Mouse (Mus musculus): ENCODE results near the gene Prkar1a. TPM values are rescaled to one million over a fixed set of nuclear protein-coding genes. Genes with fewer than 3 reads are reported as not detected.
A peak's percentile ranks its signal among the peaks of the same experiment; 100 is the strongest.
"Not testable (repeated sequence)": the region's sequence is repeated elsewhere in the genome, so short reads cannot be mapped to it uniquely, and the experiment has no call there.

Prkar1a gene
- polyA plus RNA-seq, 1 experiment from 2014 or later, result 328 TPM

DNA sequence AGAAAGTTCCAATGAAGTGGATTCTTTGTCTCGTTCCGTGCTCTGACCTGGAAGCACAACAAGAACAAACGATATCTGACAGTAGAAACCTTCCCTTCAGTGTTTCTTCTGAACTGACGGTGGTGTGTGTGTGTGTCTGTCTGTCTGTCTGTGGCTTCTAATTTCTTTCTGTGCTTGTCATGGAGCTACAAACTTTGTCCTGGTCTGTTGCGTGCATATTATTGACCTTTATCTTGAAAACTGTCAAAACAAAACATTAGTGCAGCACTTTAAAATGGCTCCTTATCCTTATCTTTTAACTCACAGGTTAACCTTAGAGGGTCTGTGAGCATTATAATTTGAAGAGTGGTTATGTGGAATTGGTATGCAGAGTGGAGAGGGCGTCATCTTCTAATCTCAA lies 3.3 kb downstream of the Prkar1a start:
- Histone ChIP-seq H3K36me3 (ENCODE audit: control insufficient read depth, insufficient read depth, low read length) (peaks cover 41% of the 10 kb centered on the region), H3K27me3 (replicated peaks; ENCODE audit: control insufficient read depth, insufficient read depth, low read length) (no peaks in the 10 kb centered on the region), H3K9ac (ENCODE audit: low read length) (peak overlapping the region; percentile 89), H3K4me2 (ENCODE audit: low read length) (peak overlapping the region; percentile 79), H3K9me3 (ENCODE audit: control insufficient read depth, low read length) (no peaks in the 10 kb centered on the region), H3K4me1 (replicated peaks; ENCODE audit: control insufficient read depth, insufficient read depth, low read length) (peaks cover 22% of the 10 kb centered on the region), H3K27ac (ENCODE audit: low read depth) (no peak overlapping the region), H3K4me3 (ENCODE audit: low read depth, low read length) (peak overlapping the region; percentile 64)
- 34% methylated on average over 6 of the region's 6 CpGs for WGBS
- DNase-seq (ENCODE audit: low spot score), result no peak
- ATAC-seq (replicated peaks; ENCODE audit: low FRiP score, low TSS enrichment, low read depth), result no peak

DNA sequence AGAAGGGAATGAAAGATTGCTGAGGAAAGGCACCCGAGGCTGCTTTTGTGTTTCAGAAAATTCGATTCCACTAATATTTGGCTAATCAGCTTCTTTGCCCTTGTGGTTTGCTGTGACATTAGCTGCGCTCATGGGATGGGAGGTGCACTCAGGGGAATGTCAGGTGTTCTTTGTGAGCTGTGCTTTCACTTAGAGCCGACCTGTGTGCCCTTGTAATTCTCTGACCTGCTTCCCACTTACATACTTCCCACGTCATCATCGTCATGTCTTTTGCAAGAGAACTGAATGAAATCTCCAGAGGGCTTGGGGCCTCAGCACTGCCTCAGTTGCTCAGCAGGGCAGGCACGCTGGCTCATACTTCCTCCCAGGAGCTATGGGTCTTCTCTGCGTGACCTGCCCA lies 4.0 kb downstream of the Prkar1a start:
- ATAC-seq (replicated peaks; ENCODE audit: low FRiP score, low TSS enrichment, low read depth) (no peak), DNase-seq (ENCODE audit: low spot score) (no peak)
- Histone ChIP-seq H3K4me3 (ENCODE audit: low read depth, low read length) (peak overlapping the region; percentile 64; the same call in 1 of the 2 replicates), H3K9ac (ENCODE audit: low read length) (0 out of 2 replicates have a peak overlapping the region, but pooled peaks have one; percentile 13), H3K9me3 (ENCODE audit: control insufficient read depth, low read length) (no peaks in the 10 kb centered on the region), H3K4me1 (replicated peaks; ENCODE audit: control insufficient read depth, insufficient read depth, low read length) (peaks cover 22% of the 10 kb centered on the region), H3K4me2 (ENCODE audit: low read length) (peak overlapping the region; percentile 79), H3K27me3 (replicated peaks; ENCODE audit: control insufficient read depth, insufficient read depth, low read length) (no peaks in the 10 kb centered on the region), H3K36me3 (ENCODE audit: control insufficient read depth, insufficient read depth, low read length) (peaks cover 42% of the 10 kb centered on the region), H3K27ac (ENCODE audit: low read depth) (0 out of 2 replicates have a peak overlapping the region, but pooled peaks have one; percentile 6)
- WGBS, result 46% methylated on average over 8 of the region's 8 CpGs

DNA sequence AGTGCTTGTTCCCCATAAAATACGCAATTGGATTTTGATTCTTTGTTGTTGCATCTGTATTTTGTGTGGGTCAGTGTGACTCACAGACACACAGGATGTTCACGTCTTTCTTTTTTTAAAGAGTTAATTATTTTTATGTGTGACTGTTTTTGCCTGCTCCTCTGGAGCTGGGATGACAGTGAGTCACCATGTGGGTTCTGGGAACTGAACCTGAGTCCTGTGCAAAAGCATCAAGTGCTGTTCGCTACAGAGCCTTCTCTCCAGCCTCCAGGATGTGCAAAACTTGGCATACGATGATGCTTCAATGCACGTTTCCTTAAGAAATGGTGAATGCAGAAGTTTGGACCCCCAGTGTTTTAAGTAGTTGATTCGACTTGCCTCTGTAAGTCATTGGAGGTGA lies 5.4 kb downstream of the Prkar1a start:
- 89% methylated on average over 6 of the region's 6 CpGs for WGBS

DNA sequence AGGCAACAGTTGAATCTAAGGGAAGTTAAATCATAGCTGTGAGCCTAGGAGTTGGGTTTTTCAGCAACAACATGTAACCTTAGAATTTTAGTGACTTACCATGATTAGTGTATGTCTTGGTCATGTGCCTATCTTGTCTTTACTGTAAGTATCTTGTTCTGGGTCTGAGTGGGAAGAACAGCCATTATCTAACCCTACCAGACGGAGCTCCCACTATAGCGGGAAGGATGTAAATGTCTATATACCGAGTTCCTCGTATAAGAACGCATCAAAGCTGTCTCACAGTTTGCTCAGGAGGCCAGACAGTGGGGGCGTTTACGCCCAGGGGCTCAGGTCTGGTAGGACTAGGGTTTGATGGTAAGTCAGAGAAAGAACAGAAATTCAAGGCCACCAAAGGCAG lies 7.0 kb downstream of the Prkar1a start:
- H3K9me3 ChIP-seq (ENCODE audit: control insufficient read depth, low read length), result no peaks in the 10 kb centered on the region
- H3K9ac ChIP-seq (ENCODE audit: low read length), result no peak overlapping the region
- no peak overlapping the region for H3K4me2 ChIP-seq (ENCODE audit: low read length)
- no peak overlapping the region for H3K4me3 ChIP-seq (ENCODE audit: low read depth, low read length)
- peaks cover 69% of the 10 kb centered on the region for H3K36me3 ChIP-seq (ENCODE audit: control insufficient read depth, insufficient read depth, low read length)
- DNase-seq (ENCODE audit: low spot score), result no peak
- H3K27me3 ChIP-seq (replicated peaks; ENCODE audit: control insufficient read depth, insufficient read depth, low read length), result no peaks in the 10 kb centered on the region
- 90% methylated on average over 7 of the region's 7 CpGs for WGBS
- H3K4me1 ChIP-seq (replicated peaks; ENCODE audit: control insufficient read depth, insufficient read depth, low read length), result peaks cover 18% of the 10 kb centered on the region
- H3K27ac ChIP-seq (ENCODE audit: low read depth), result no peak overlapping the region
- ATAC-seq (replicated peaks; ENCODE audit: low FRiP score, low TSS enrichment, low read depth), result no peak

More for the DNA sequence above, 5.4 kb downstream of the Prkar1a start:
- H3K9ac ChIP-seq (ENCODE audit: low read length), result no peak overlapping the region
- H3K4me3 ChIP-seq (ENCODE audit: low read depth, low read length), result no peak overlapping the region
- H3K36me3 ChIP-seq (ENCODE audit: control insufficient read depth, insufficient read depth, low read length), result peaks cover 53% of the 10 kb centered on the region
- no peak overlapping the region for H3K4me2 ChIP-seq (ENCODE audit: low read length)
- no peak for ATAC-seq (replicated peaks; ENCODE audit: low FRiP score, low TSS enrichment, low read depth)
- DNase-seq (ENCODE audit: low spot score), result no peak
- H3K27me3 ChIP-seq (replicated peaks; ENCODE audit: control insufficient read depth, insufficient read depth, low read length), result no peaks in the 10 kb centered on the region
- no peak overlapping the region for H3K27ac ChIP-seq (ENCODE audit: low read depth)
- no peaks in the 10 kb centered on the region for H3K9me3 ChIP-seq (ENCODE audit: control insufficient read depth, low read length)
- peaks cover 22% of the 10 kb centered on the region for H3K4me1 ChIP-seq (replicated peaks; ENCODE audit: control insufficient read depth, insufficient read depth, low read length)

DNA sequence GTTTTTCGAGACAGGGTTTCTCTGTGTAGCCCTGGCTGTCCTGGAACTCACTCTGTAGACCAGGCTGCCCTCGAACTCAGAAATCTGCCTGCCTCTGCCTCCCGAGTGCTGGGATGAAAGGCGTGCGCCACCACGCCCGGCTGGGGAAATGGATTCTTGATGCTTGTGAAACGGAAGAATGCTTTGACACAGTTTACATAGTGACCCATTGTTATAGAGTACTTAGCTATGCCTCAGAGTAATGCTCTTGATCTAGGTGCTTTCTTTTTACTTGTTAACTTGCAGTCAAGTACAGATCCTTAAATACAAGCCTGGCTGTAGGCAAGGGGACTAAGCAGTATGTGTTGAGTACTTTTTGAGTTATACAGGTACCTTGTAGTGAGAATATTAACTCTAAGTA lies 11.3 kb downstream of the Prkar1a start:
- H3K4me1 ChIP-seq (replicated peaks; ENCODE audit: control insufficient read depth, insufficient read depth, low read length); DNase-seq (ENCODE audit: low spot score); H3K9ac ChIP-seq (ENCODE audit: low read length); H3K27ac ChIP-seq (ENCODE audit: low read depth); H3K4me3 ChIP-seq (ENCODE audit: low read depth, low read length); ATAC-seq (replicated peaks; ENCODE audit: low FRiP score, low TSS enrichment, low read depth); H3K27me3 ChIP-seq (replicated peaks; ENCODE audit: control insufficient read depth, insufficient read depth, low read length); H3K9me3 ChIP-seq (ENCODE audit: control insufficient read depth, low read length); H3K4me2 ChIP-seq (ENCODE audit: low read length): not testable (repeated sequence)
- WGBS, result 91% methylated on average over 8 of the region's 8 CpGs
- peaks cover 90% of the 10 kb centered on the region for H3K36me3 ChIP-seq (ENCODE audit: control insufficient read depth, insufficient read depth, low read length)

DNA sequence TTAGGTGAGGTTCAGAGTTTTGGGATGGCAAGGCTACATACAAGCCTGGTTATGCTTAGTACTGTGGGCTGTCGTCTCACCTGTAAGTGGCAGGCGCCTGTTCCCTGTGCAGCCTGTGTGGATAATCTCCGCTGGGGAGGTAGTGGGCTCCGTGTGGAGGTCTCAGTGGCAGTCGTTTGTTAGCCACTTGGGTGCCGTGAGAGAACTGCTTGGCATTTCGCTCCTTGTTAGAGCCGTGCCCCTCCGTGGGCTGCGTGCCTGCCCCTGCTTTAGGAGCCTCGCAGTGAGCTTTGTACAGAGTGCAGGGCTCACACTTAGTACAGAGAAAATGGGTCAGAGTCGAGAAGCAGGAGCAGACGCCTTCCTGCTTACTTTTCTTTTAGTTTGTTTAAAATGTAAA lies 15.1 kb downstream of the Prkar1a start:
- DNase-seq (ENCODE audit: low spot score) (no peak), ATAC-seq (replicated peaks; ENCODE audit: low FRiP score, low TSS enrichment, low read depth) (no peak)
- Histone ChIP-seq H3K27me3 (replicated peaks; ENCODE audit: control insufficient read depth, insufficient read depth, low read length) (no peaks in the 10 kb centered on the region), H3K27ac (ENCODE audit: low read depth) (no peak overlapping the region), H3K36me3 (ENCODE audit: control insufficient read depth, insufficient read depth, low read length) (peaks cover 97% of the 10 kb centered on the region), H3K4me3 (ENCODE audit: low read depth, low read length) (no peak overlapping the region), H3K9ac (ENCODE audit: low read length) (no peak overlapping the region), H3K4me2 (ENCODE audit: low read length) (no peak overlapping the region), H3K9me3 (ENCODE audit: control insufficient read depth, low read length) (no peaks in the 10 kb centered on the region), H3K4me1 (replicated peaks; ENCODE audit: control insufficient read depth, insufficient read depth, low read length) (no peaks in the 10 kb centered on the region)
- 85% methylated on average over 13 of the region's 13 CpGs for WGBS

DNA sequence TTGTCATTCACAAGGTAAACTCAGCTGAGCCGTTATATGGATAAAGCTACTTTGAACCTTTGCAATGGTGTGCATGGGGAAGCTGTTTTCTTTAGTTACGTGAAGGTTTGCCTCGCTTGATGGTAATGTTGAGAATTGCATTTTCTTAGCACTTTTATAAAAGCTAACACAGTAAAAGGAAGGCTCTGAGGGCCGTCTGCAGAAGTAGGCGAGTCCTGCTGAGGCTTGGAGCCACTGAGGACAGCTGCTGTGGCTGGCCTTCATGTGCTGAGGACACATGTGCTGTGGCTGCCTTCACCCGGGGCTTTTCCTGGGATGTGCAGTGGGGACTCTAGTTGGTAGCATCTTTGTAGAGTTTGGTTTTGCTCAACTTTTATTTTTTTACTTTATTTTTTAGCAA lies 16.2 kb downstream of the Prkar1a start:
- Histone ChIP-seq H3K27me3 (replicated peaks; ENCODE audit: control insufficient read depth, insufficient read depth, low read length) (no peaks in the 10 kb centered on the region), H3K4me1 (replicated peaks; ENCODE audit: control insufficient read depth, insufficient read depth, low read length) (no peaks in the 10 kb centered on the region), H3K27ac (ENCODE audit: low read depth) (no peak overlapping the region), H3K36me3 (ENCODE audit: control insufficient read depth, insufficient read depth, low read length) (peaks cover 93% of the 10 kb centered on the region), H3K9ac (ENCODE audit: low read length) (no peak overlapping the region), H3K4me3 (ENCODE audit: low read depth, low read length) (no peak overlapping the region), H3K9me3 (ENCODE audit: control insufficient read depth, low read length) (no peaks in the 10 kb centered on the region), H3K4me2 (ENCODE audit: low read length) (no peak overlapping the region)
- ATAC-seq (replicated peaks; ENCODE audit: low FRiP score, low TSS enrichment, low read depth) (no peak), DNase-seq (ENCODE audit: low spot score) (no peak)
- WGBS, result 91% methylated on average over 6 of the region's 6 CpGs

DNA sequence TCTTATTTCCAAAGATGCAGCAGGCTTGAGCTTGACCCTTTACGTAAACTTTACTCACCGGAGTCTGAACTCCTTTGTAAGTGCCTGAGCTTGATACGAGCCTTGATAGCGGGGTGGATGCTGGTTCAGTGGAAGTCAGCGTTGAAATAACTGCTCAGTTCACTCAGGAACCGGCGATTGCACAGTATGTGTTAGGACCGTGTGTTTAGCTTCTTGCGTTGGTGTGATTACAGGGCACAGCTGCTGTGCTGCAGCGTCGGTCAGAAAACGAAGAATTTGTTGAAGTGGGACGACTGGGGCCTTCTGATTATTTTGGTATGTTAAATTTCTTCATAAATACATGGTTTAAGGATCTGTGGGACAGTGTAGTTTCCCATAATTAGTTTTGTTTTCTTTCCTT lies 17.2 kb downstream of the Prkar1a start:
- no peak overlapping the region for H3K4me2 ChIP-seq (ENCODE audit: low read length)
- H3K36me3 ChIP-seq (ENCODE audit: control insufficient read depth, insufficient read depth, low read length), result peaks cover 83% of the 10 kb centered on the region
- H3K9me3 ChIP-seq (ENCODE audit: control insufficient read depth, low read length), result no peaks in the 10 kb centered on the region
- no peak for ATAC-seq (replicated peaks; ENCODE audit: low FRiP score, low TSS enrichment, low read depth)
- 91% methylated on average over 13 of the region's 13 CpGs for WGBS
- H3K4me3 ChIP-seq (ENCODE audit: low read depth, low read length), result no peak overlapping the region
- H3K27me3 ChIP-seq (replicated peaks; ENCODE audit: control insufficient read depth, insufficient read depth, low read length), result no peaks in the 10 kb centered on the region
- H3K9ac ChIP-seq (ENCODE audit: low read length), result no peak overlapping the region
- no peak for DNase-seq (ENCODE audit: low spot score)
- no peaks in the 10 kb centered on the region for H3K4me1 ChIP-seq (replicated peaks; ENCODE audit: control insufficient read depth, insufficient read depth, low read length)
- no peak overlapping the region for H3K27ac ChIP-seq (ENCODE audit: low read depth)

DNA sequence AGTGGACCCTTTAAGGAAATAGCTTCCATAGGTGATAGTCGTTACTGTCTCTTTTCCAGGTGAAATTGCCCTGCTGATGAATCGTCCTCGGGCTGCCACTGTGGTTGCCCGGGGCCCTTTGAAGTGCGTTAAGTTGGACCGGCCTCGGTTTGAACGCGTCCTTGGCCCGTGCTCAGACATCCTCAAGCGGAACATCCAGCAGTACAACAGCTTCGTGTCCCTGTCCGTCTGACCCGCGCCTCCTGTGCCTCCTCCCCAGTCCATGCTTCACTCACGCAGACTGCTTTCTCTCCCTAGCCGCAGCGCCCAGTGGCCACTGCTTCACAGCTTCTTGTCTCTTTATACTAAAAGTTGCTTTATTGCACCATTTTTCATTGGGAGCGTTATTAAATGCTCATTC lies 18.2 kb downstream of the Prkar1a start:
- DNase-seq (ENCODE audit: low spot score) (no peak), ATAC-seq (replicated peaks; ENCODE audit: low FRiP score, low TSS enrichment, low read depth) (no peak)
- Histone ChIP-seq H3K27ac (ENCODE audit: low read depth) (no peak overlapping the region), H3K4me1 (replicated peaks; ENCODE audit: control insufficient read depth, insufficient read depth, low read length) (0 out of 2 replicates have a peak, but pooled peaks cover 2% of the 10 kb centered on the region), H3K4me3 (ENCODE audit: low read depth, low read length) (no peak overlapping the region), H3K36me3 (ENCODE audit: control insufficient read depth, insufficient read depth, low read length) (peaks cover 73% of the 10 kb centered on the region), H3K27me3 (replicated peaks; ENCODE audit: control insufficient read depth, insufficient read depth, low read length) (no peaks in the 10 kb centered on the region), H3K9ac (ENCODE audit: low read length) (no peak overlapping the region), H3K4me2 (ENCODE audit: low read length) (no peak overlapping the region), H3K9me3 (ENCODE audit: control insufficient read depth, low read length) (no peaks in the 10 kb centered on the region)
- 91% methylated on average over 19 of the region's 19 CpGs for WGBS
